Mouse (Mus musculus): ENCODE measurements around the gene Tmem140. TPM values are rescaled to one million over a fixed set of nuclear protein-coding genes. Genes with fewer than 3 reads are reported as not detected.

Tmem140 gene
- polyA plus RNA-seq, 1 experiment from 2014 or later, result 0.73 TPM

GRCm38 (mm10) chr6:34914462-34914861 lies 51.5 kb downstream of the Tmem140 start:
- no peaks in the 10 kb centered on the region for H3K36me3 ChIP-seq
- no peak overlapping the region for H3K9ac ChIP-seq
- no peaks in the 10 kb centered on the region for H3K9me3 ChIP-seq
- no peaks in the 10 kb centered on the region for H3K27me3 ChIP-seq
- peaks cover 8% of the 10 kb centered on the region for H3K4me1 ChIP-seq (replicated peaks)
- H3K4me3 ChIP-seq, result no peak overlapping the region
- no peak overlapping the region for H3K27ac ChIP-seq (replicated peaks)
- ATAC-seq (ENCODE audit: low read depth), result no peak
- WGBS, result 89% methylated on average over 3 of the region's 3 CpGs
- H3K4me2 ChIP-seq, result no peak overlapping the region

- no peak for ATAC-seq (ENCODE audit: low read depth)
- 91% methylated on average over 7 of the region's 7 CpGs for WGBS
- H3K9ac ChIP-seq, result no peak overlapping the region
Measured at GRCm38 (mm10) chr6:34919146-34919545, 56.2 kb downstream of the Tmem140 start.

GRCm38 (mm10) chr6:34919956-34920355 lies 57.0 kb downstream of the Tmem140 start, which contains the start of gene Stra8:
TSS of gene Stra8 (plus strand) at chr6:34920163.
- Histone ChIP-seq H3K27ac (replicated peaks) (no peak within 1 kb of the TSS), H3K9ac (no peak within 1 kb of the TSS), H3K9me3 (no peaks in the 10 kb centered on the region), H3K36me3 (no peaks in the 10 kb centered on the region), H3K4me2 (no peak within 1 kb of the TSS), H3K4me1 (replicated peaks) (no peaks in the 10 kb centered on the region), H3K27me3 (no peaks in the 10 kb centered on the region), H3K4me3 (no peak within 1 kb of the TSS)
- 43% methylated on average over 10 of the region's 10 CpGs for WGBS
- ATAC-seq (ENCODE audit: low read depth), result no peak

More at GRCm38 (mm10) chr6:34919146-34919545, 56.2 kb downstream of the Tmem140 start:
- Histone ChIP-seq H3K4me3 (no peak overlapping the region), H3K9me3 (no peaks in the 10 kb centered on the region), H3K4me1 (replicated peaks) (no peaks in the 10 kb centered on the region), H3K36me3 (no peaks in the 10 kb centered on the region), H3K27me3 (no peaks in the 10 kb centered on the region), H3K27ac (replicated peaks) (no peak overlapping the region), H3K4me2 (no peak overlapping the region)

GRCm38 (mm10) chr6:34920631-34921030 lies 57.7 kb downstream of the Tmem140 start:
- Histone ChIP-seq H3K27ac (replicated peaks) (no peak overlapping the region), H3K27me3 (no peaks in the 10 kb centered on the region), H3K4me3 (no peak overlapping the region), H3K4me2 (no peak overlapping the region), H3K9me3 (no peaks in the 10 kb centered on the region), H3K9ac (no peak overlapping the region), H3K4me1 (replicated peaks) (no peaks in the 10 kb centered on the region), H3K36me3 (no peaks in the 10 kb centered on the region)
- 97% methylated on average over 12 of the region's 12 CpGs for WGBS
- no peak for ATAC-seq (ENCODE audit: low read depth)

- Histone ChIP-seq H3K36me3 (no peaks in the 10 kb centered on the region), H3K9ac (no peak overlapping the region), H3K4me3 (no peak overlapping the region), H3K27ac (replicated peaks) (no peak overlapping the region), H3K4me2 (no peak overlapping the region), H3K27me3 (no peaks in the 10 kb centered on the region), H3K9me3 (no peaks in the 10 kb centered on the region), H3K4me1 (replicated peaks) (no peaks in the 10 kb centered on the region)
- WGBS, result 61% methylated on average over 13 of the region's 14 CpGs
- no peak for ATAC-seq (ENCODE audit: low read depth)
Measured at GRCm38 (mm10) chr6:34921941-34922340, 59.0 kb downstream of the Tmem140 start.

Other genes starting within 250 kb of the Tmem140 start
- gene Agbl3, start 82.7 kb upstream of the Tmem140 start, polyA plus RNA-seq (2015; fragmentation: Nextera tagmentation; extraction: Ambion mirVana), result 8.5 and 11.6 TPM in 2 replicates
- gene Cyren, start 14.9 kb downstream of the Tmem140 start, polyA plus RNA-seq (2015; fragmentation: Nextera tagmentation; extraction: Ambion mirVana), result 10.1 and 10.6 TPM in 2 replicates
- 12.8 and 13.6 TPM in 2 replicates for gene Wdr91, start 47.7 kb downstream of the Tmem140 start, polyA plus RNA-seq (2015; fragmentation: Nextera tagmentation; extraction: Ambion mirVana)
- not detected in 2 replicates for gene Stra8, start 57.0 kb downstream of the Tmem140 start, polyA plus RNA-seq (2015; fragmentation: Nextera tagmentation; extraction: Ambion mirVana)
- gene Slc23a4, start 125.3 kb downstream of the Tmem140 start, polyA plus RNA-seq (2015; fragmentation: Nextera tagmentation; extraction: Ambion mirVana), result 0.56 TPM in 2 replicates

Measured in neural tube, embryonic 13.5 days (tissue).